Mouse (Mus musculus) cerebellum, adult 9-11 months (tissue): ENCODE measurements around the gene Hoxc5.

Experiments used
- DNase-seq: peaks from one replicate; pipeline ENCODE4 v3.0.0; 2022

Hoxc5 gene

GRCm38 (mm10) chr15:103039609-103040008 lies 72.4 kb downstream of the Hoxc5 start:
- DNase-seq = no peak

DNA sequence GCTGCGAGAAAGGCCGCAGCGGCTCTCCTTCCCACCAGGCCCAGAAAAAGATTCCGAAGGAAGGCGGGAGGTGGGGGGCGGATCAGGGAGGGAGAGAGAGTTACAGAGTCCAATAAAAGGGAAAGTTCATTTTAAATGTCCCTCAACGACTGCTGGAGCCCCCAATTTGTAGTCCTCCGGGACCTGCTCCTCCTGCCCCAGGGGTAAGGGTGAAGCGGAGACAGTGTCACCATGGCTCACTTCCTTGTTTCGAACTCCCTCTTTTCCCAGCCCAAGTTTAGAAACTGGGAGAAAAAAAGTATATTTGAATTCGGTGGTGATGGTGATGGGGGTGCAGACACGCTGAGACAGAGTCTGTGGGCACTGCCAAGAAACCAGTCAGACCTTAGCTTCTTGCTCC lies 73.4 kb downstream of the Hoxc5 start:
- DNase-seq = no peak

- DNase-seq = no peak
These were observed 74.4 kb downstream of the Hoxc5 start for GRCm38 (mm10) chr15:103041613-103042012.

DNA sequence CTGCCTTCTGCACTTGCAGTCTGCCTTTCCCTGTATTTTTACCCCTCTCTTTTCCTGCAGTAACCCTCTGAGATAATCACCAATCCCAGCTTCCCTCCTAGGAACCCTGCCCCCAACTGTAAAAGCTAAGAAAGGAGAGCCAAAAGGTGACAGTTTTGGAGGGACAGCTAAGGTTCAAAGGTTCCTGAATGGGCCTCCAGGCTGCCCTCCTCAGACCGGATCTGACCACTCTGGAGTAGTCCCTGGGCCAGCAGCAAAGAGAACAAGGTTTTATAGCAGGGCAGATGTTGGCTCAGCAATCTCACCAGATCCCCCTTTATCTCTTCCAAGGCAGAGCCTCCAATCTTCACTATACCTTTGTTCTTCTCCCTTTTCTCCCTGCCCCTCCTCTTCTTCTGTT lies 75.0 kb downstream of the Hoxc5 start:
- no peak for DNase-seq

- DNase-seq = no peak
These were observed 84.4 kb downstream of the Hoxc5 start for GRCm38 (mm10) chr15:103051670-103052069.

- DNase-seq = no peak
These were observed 86.0 kb downstream of the Hoxc5 start for GRCm38 (mm10) chr15:103053210-103053609.

DNA sequence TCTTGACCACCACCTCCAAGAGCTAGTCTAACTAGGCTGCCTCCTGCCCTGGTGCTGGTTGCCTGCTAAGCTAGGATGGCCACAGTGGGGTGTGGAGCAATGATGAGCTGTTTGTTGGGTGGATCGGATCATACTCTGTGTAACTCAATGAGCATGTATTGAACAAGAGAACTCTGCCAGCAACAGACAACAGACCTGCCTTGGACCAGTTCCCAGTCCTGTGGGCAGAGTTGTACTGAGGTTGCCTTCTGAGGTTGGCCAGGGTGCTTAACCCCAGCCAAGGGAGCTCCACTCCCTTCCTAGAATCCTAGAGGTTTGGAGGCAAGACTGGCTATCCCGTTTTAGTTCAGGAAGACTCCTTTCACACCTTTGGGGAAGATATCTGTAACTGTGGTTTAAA lies 89.2 kb downstream of the Hoxc5 start:
- DNase-seq = no peak

DNA sequence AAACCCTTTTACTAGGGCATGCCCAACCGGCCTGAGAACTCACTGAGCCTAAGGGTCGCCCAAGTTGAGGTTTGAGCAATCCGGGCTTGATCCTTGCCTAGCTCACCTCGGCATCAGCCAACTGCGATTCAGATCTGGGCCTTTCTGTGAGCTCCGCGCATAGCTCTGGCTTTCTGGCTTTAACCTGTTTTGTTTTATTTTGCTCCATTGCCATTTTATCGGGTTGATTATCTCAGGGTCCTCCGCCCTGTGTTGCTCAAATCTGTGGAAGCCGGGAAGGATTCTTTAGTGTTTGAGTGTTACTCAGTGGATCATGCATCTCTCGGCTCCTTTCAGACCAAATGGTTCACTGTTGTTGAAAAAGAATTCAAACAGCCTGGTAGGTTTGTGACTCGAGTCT lies 91.5 kb downstream of the Hoxc5 start:
- no peak for DNase-seq

GRCm38 (mm10) chr15:103059393-103059992 lies 92.2 kb downstream of the Hoxc5 start:
- no peak for DNase-seq

- DNase-seq = no peak
These were observed 92.7 kb downstream of the Hoxc5 start for GRCm38 (mm10) chr15:103060021-103060340.

DNA sequence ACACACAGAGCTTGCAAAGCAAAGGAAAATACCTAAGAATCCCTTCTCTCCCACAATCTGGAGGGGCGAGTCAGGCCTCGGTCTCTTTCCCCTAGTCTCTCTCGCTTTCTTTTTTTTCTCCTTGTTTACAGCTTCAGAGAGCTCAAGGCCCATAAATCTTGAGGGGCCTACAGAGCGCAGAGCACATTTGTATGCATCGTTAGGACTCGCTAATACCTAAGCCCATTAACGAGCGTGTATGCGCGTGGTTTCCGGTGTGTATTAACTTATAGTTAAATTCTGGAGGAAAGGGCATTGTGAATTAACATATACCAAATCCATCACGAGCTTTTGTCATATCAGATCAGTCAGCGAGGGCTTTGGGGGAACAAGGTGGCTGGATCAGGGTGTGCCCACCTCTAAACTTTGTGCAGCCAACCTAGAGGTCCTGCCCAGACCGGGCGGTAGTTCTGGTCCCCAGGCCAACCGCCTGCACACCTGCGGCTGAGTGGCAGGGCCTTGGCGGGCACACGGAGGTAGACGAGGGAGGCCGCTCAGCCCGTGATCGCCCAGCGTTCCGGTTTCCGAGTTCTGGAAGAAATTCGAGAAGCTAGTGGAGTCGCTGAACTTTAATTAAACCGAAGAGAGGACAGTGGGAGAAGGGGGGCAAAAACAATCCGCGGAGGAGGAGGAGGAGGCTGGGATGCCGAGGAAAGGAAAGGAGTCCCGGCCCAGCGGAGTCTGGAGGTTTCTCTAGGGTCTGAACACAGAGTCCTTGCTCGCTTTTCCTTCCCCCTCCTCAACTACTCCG lies 93.3 kb downstream of the Hoxc5 start:
- no peak for DNase-seq

DNA sequence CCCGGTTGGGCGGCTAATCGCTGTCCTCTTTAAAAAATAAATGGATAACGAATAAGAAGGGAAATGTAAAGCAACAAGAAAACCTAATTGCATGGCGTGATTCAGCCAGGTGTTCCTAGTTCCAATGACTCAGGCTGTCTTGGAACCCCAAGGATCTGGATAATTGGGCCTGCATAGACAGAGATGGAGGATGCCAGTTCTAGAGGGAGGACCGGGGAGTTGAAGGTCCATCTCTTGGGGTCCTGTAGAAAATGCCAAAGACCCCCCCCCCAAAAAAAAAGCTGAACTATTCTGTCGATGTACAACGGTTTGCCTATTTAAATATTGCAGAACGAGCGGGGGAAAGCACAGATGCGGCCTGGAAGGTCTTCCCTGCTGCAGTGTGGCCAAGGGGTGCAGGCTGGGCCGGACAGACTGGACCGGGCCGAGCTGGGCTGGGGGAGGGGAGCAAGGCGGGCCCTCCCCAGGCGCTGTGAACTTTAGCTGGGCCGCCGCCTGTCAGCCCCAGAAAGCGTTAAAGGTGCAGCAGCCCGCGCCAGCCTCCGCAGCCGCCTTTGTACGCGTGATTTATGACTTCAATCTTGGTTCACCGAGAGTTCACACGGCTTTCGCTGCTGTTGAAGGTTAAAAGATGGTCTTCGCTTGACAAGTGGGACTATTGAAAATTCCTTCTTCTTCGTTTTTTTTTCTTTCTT lies 94.0 kb downstream of the Hoxc5 start:
- DNase-seq = no peak

GRCm38 (mm10) chr15:103061988-103062387 lies 94.7 kb downstream of the Hoxc5 start:
- DNase-seq = no peak

GRCm38 (mm10) chr15:103065642-103066041 lies 98.4 kb downstream of the Hoxc5 start:
- DNase-seq = no peak
